Mouse (Mus musculus) ovary, adult 10 weeks (tissue): ENCODE data around the gene Slc7a1. TPM values are rescaled to one million over a fixed set of nuclear protein-coding genes. Genes with fewer than 3 reads are reported as not detected.

Experiments
- polyA plus RNA-seq: library from polyadenylated mRNA; stranded (reverse); fragments of 350-450 nt; fragmentation: Illumina TruSeq; extraction: RNeasy Lipid Tissue Mini Kit (QIAGEN cat#74804); gene quantifications from one replicate; pipeline ENCODE4 v1.2.3, GENCODE M21; 2014

Gene Slc7a1
- 14.3 TPM for polyA plus RNA-seq

GRCm38 (mm10) chr5:148399660-148400443 is at the start of gene Slc7a1:
Slc7a1 (minus strand) TSS chr5:148399904.

Other genes starting within 250 kb of the Slc7a1 start
- gene Ubl3, start 152.9 kb upstream of the Slc7a1 start, polyA plus RNA-seq = 104 TPM